Mouse (Mus musculus) adrenal gland, postnatal 0 days (tissue): ENCODE results near the gene Ubiad1. TPM values are rescaled to one million over a fixed set of nuclear protein-coding genes. Genes with fewer than 3 reads are reported as not detected.

ENCODE experiments used
- polyA plus RNA-seq: library from polyadenylated mRNA; unstranded; fragments of >200 nt; fragmentation: Nextera tagmentation; extraction: Ambion mirVana; gene quantifications from 2 replicates; pipeline ENCODE4 v1.2.1, GENCODE M21; 2015

The Ubiad1 gene
- 10.6 and 13.8 TPM in 2 replicates for polyA plus RNA-seq

GRCm38 (mm10) chr4:148444250-148444967 is at the start of gene Ubiad1:
Ubiad1 (minus strand) TSS chr4:148444771.

GRCm38 (mm10) chr4:148448179-148448852 is 3.7 kb upstream of the Ubiad1 start, which contains the start of gene Mtor:
Mtor (plus strand) TSS chr4:148448611.

Other genes starting within 250 kb of the Ubiad1 start
- gene Disp3, start 156.8 kb downstream of the Ubiad1 start, polyA plus RNA-seq: 0.12 and 0.30 TPM in 2 replicates
- gene Mtor, start 3.8 kb upstream of the Ubiad1 start, polyA plus RNA-seq: 28.2 and 29.1 TPM in 2 replicates
- gene Angptl7, start 55.7 kb upstream of the Ubiad1 start, polyA plus RNA-seq: 3.3 and 4.6 TPM in 2 replicates
- gene Exosc10, start 113.7 kb upstream of the Ubiad1 start, polyA plus RNA-seq: 34.9 and 45.9 TPM in 2 replicates
- 66.8 and 88.0 TPM in 2 replicates for gene Srm, start 146.7 kb upstream of the Ubiad1 start, polyA plus RNA-seq
- gene Masp2, start 157.8 kb upstream of the Ubiad1 start, polyA plus RNA-seq: 1.7 and 2.1 TPM in 2 replicates
- gene Tardbp, start 182.2 kb upstream of the Ubiad1 start, polyA plus RNA-seq: 176 and 195 TPM in 2 replicates
- not detected in 2 replicates for gene Gm572, start 198.5 kb upstream of the Ubiad1 start, polyA plus RNA-seq